ENCODE assay signal across 8 mouse cellular contexts in the genomic region with DNA sequence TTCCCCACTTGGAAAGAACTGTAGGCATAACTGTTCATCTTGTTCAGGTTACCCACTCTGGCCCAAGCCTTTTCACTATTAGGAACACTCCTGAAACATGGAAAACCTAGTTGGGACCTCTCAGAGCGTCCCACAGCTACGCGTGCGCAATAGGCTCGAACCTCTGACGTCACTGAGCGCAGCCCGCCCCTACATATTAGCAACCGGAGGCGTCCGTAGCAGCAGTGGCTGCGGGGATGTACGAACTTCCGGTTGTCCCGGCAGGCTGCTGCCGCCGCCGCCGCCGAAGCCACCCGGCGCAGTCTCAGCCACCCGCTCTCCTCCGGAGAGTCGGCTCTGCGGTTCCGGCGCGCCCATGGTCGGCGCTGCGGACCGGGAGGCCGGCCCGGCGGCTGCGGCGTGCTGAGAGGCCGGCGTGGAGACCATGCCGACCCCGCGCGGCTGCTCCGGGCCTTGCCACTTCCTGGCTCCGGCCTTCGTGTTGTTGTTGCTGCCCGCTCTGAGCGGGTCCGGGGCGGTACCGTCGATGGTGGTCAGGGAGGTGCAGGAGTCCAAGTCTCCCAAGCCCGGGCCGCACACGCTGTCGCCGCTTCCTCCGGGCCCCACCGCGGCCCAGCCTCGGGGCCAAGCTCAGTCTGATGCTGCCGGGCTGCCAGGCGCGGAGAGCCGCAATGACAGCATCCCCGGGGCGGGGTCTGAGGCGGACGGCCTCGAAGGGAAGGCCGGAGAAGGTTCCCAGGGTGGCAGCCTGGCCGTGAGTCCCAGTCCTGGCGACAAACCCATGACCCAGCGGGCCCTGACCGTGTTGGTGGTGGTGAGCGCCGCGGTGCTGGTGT. TPM values are rescaled to one million over a fixed set of nuclear protein-coding genes. Genes with fewer than 3 reads are reported as not detected.
DNase-seq lines count a peak whose midpoint lies in the region; ATAC-seq lines count a peak whose summit lies in the region.

Gene Fam174a, plus strand, starts transcription at position 231 of the 836 bp plus-strand sequence.

- no peaks in the 10 kb centered on the region for H3K9me3 ChIP-seq in intestine, embryonic 15.5 days
- no peaks in the 10 kb centered on the region for H3K9me3 ChIP-seq in midbrain, embryonic 10.5 days (replicated peaks)

- under 1% methylated on average over 79 of the region's 79 CpGs for WGBS in intestine, embryonic 15.5 days
- under 1% methylated on average over 79 of the region's 79 CpGs for WGBS in midbrain, embryonic 10.5 days

- H3K4me2 ChIP-seq in intestine, embryonic 15.5 days (replicated peaks): peak within 1 kb of the TSS; percentile 92

- intact Hi-C loops in gastrocnemius, postnatal 36 days (cut with DNase I): no loop called here
- intact Hi-C loops in left cerebral cortex, postnatal 25 days (cut with DNase I): loop anchor here (2.0 to 5.0 kb wide), 2 partner anchors 96 to 353 kb away; partner anchors contain the start of gene St8sia4

- DNase-seq in adrenal gland, adult 2 months: peak; percentile 95
- DNase-seq in embryo, embryonic 11.5 days (ENCODE audit: low read depth, low spot score): peak; percentile 84
- peak; percentile 89 to 91 for DNase-seq in gastrocnemius, postnatal 36 days
- peak; percentile 92 to 95 for DNase-seq in left cerebral cortex, postnatal 25 days (ENCODE audit: low spot score in 2 of 2)
- peak; percentile 90 for DNase-seq in midbrain, embryonic 10.5 days (ENCODE audit: low spot score)
- DNase-seq in right cerebral cortex, postnatal 4 days: peak; percentile 88
- no peak for DNase-seq in MN1 (ENCODE audit: low spot score)

- no peaks in the 10 kb centered on the region for H3K27me3 ChIP-seq in intestine, embryonic 15.5 days (replicated peaks)
- no peaks in the 10 kb centered on the region for H3K27me3 ChIP-seq in midbrain, embryonic 10.5 days (ENCODE audit: low read depth, poor library complexity, severe bottlenecking)

- H3K36me3 ChIP-seq in intestine, embryonic 15.5 days: no peaks in the 10 kb centered on the region
- no peaks in the 10 kb centered on the region for H3K36me3 ChIP-seq in midbrain, embryonic 10.5 days

- H3K27ac ChIP-seq in intestine, embryonic 15.5 days: peak within 1 kb of the TSS; percentile 69
- H3K27ac ChIP-seq in midbrain, embryonic 10.5 days (replicated peaks): peak within 1 kb of the TSS; percentile 88

- peak within 1 kb of the TSS; percentile 90 for H3K4me3 ChIP-seq in intestine, embryonic 15.5 days (replicated peaks)
- peak within 1 kb of the TSS; percentile 86 for H3K4me3 ChIP-seq in midbrain, embryonic 10.5 days

- H3K4me1 ChIP-seq in intestine, embryonic 15.5 days (replicated peaks): 0 out of 2 replicates have a peak, but pooled peaks cover 6% of the 10 kb centered on the region
- peaks cover 10% of the 10 kb centered on the region for H3K4me1 ChIP-seq in midbrain, embryonic 10.5 days

- peak; percentile 100 for ATAC-seq in intestine, embryonic 15.5 days

- H3K9ac ChIP-seq in intestine, embryonic 15.5 days: peak within 1 kb of the TSS; percentile 77

RNA-seq across cellular contexts. Expression of gene Fam174a, which starts in this region (rescaled TPM):
- total RNA-seq in adrenal gland, adult 2 months (2021): 10 to 100 TPM; 18.6 to 27.9 TPM
- 84.7 and 116 TPM in 2 replicates for polyA plus RNA-seq in adrenal gland, adult 2 months (2012; rRNA removed)
- total RNA-seq in gastrocnemius, postnatal 36 days (2021): 10 to 100 TPM; 32.4 to 35.5 TPM
- polyA plus RNA-seq in intestine, embryonic 15.5 days (2015; fragmentation: Nextera tagmentation; extraction: Ambion mirVana): 19.0 and 22.0 TPM in 2 replicates
- 10 to 100 TPM; 37.9 to 40.4 TPM for total RNA-seq in left cerebral cortex, postnatal 25 days (2021)
- polyA plus RNA-seq in midbrain, embryonic 10.5 days (2016; fragmentation: Nextera tagmentation; extraction: Ambion mirVana): 19.0 TPM in 2 replicates
